Mouse (Mus musculus): ENCODE data around the gene Olfr1410. TPM values are rescaled to one million over a fixed set of nuclear protein-coding genes. Genes with fewer than 3 reads are reported as not detected.

The Olfr1410 gene
- polyA plus RNA-seq, 1 experiment from 2014 or later = not detected

GRCm38 (mm10) chr1:92646111-92646510 is 40.5 kb downstream of the Olfr1410 start:
- Histone ChIP-seq H3K27me3 (ENCODE audit: control insufficient read depth, insufficient read depth, low read length) (no peaks in the 10 kb centered on the region), H3K9ac (ENCODE audit: low read length) (no peak overlapping the region), H3K4me2 (ENCODE audit: low read depth, low read length) (no peak overlapping the region), H3K9me3 (replicated peaks; ENCODE audit: control insufficient read depth, low read length) (no peaks in the 10 kb centered on the region), H3K27ac (ENCODE audit: low read length) (no peak overlapping the region), H3K36me3 (ENCODE audit: control insufficient read depth, insufficient read depth) (no peaks in the 10 kb centered on the region), H3K4me1 (ENCODE audit: control insufficient read depth, insufficient read depth, low read length) (peaks cover 8% of the 10 kb centered on the region), H3K4me3 (ENCODE audit: low read length) (no peak overlapping the region)
- no peak for ATAC-seq (replicated peaks; ENCODE audit: extremely low read depth, insufficient read depth, low FRiP score)
- WGBS = 38% methylated on average over 2 of the region's 2 CpGs

- Histone ChIP-seq H3K9me3 (replicated peaks; ENCODE audit: control insufficient read depth, low read length) (no peaks in the 10 kb centered on the region), H3K4me1 (ENCODE audit: control insufficient read depth, insufficient read depth, low read length) (peaks cover 7% of the 10 kb centered on the region), H3K9ac (ENCODE audit: low read length) (no peak overlapping the region), H3K4me2 (ENCODE audit: low read depth, low read length) (no peak overlapping the region), H3K36me3 (ENCODE audit: control insufficient read depth, insufficient read depth) (no peaks in the 10 kb centered on the region), H3K27ac (ENCODE audit: low read length) (no peak overlapping the region), H3K27me3 (ENCODE audit: control insufficient read depth, insufficient read depth, low read length) (no peaks in the 10 kb centered on the region), H3K4me3 (ENCODE audit: low read length) (no peak overlapping the region)
- WGBS = 70% methylated on average over 7 of the region's 7 CpGs
- ATAC-seq (replicated peaks; ENCODE audit: extremely low read depth, insufficient read depth, low FRiP score) = no peak
Measured at GRCm38 (mm10) chr1:92646601-92647000, 41.0 kb downstream of the Olfr1410 start.

- no peaks in the 10 kb centered on the region for H3K9me3 ChIP-seq (replicated peaks; ENCODE audit: control insufficient read depth, low read length)
- no peak overlapping the region for H3K27ac ChIP-seq (ENCODE audit: low read length)
- ATAC-seq (replicated peaks; ENCODE audit: extremely low read depth, insufficient read depth, low FRiP score) = no peak
- no peaks in the 10 kb centered on the region for H3K27me3 ChIP-seq (ENCODE audit: control insufficient read depth, insufficient read depth, low read length)
- H3K4me2 ChIP-seq (ENCODE audit: low read depth, low read length) = no peak overlapping the region
- 67% methylated on average over 4 of the region's 4 CpGs for WGBS
- no peak overlapping the region for H3K9ac ChIP-seq (ENCODE audit: low read length)
- no peaks in the 10 kb centered on the region for H3K36me3 ChIP-seq (ENCODE audit: control insufficient read depth, insufficient read depth)
- peaks cover 7% of the 10 kb centered on the region for H3K4me1 ChIP-seq (ENCODE audit: control insufficient read depth, insufficient read depth, low read length)
- no peak overlapping the region for H3K4me3 ChIP-seq (ENCODE audit: low read length)
Measured at GRCm38 (mm10) chr1:92647026-92647425, 41.4 kb downstream of the Olfr1410 start.

- no peak overlapping the region for H3K9ac ChIP-seq (ENCODE audit: low read length)
- WGBS = 9% methylated on average over 8 of the region's 8 CpGs
- H3K4me3 ChIP-seq (ENCODE audit: low read length) = no peak overlapping the region
- H3K36me3 ChIP-seq (ENCODE audit: control insufficient read depth, insufficient read depth) = no peaks in the 10 kb centered on the region
- ATAC-seq (replicated peaks; ENCODE audit: extremely low read depth, insufficient read depth, low FRiP score) = 0 out of 2 replicates have a peak, but pooled peaks have one; percentile 24
- H3K27me3 ChIP-seq (ENCODE audit: control insufficient read depth, insufficient read depth, low read length) = no peaks in the 10 kb centered on the region
- peaks cover 3% of the 10 kb centered on the region; the same call in 1 of the 2 replicates for H3K4me1 ChIP-seq (ENCODE audit: control insufficient read depth, insufficient read depth, low read length)
- peak overlapping the region; percentile 22 for H3K4me2 ChIP-seq (ENCODE audit: low read depth, low read length)
- H3K9me3 ChIP-seq (replicated peaks; ENCODE audit: control insufficient read depth, low read length) = no peaks in the 10 kb centered on the region
- H3K27ac ChIP-seq (ENCODE audit: low read length) = no peak overlapping the region
Measured at GRCm38 (mm10) chr1:92647752-92648151, 42.2 kb downstream of the Olfr1410 start.

- no peaks in the 10 kb centered on the region for H3K9me3 ChIP-seq (replicated peaks; ENCODE audit: control insufficient read depth, low read length)
- 43% methylated on average over 10 of the region's 10 CpGs for WGBS
- H3K4me3 ChIP-seq (ENCODE audit: low read length) = no peak overlapping the region
- ATAC-seq (replicated peaks; ENCODE audit: extremely low read depth, insufficient read depth, low FRiP score) = no peak
- H3K36me3 ChIP-seq (ENCODE audit: control insufficient read depth, insufficient read depth) = no peaks in the 10 kb centered on the region
- H3K4me1 ChIP-seq (ENCODE audit: control insufficient read depth, insufficient read depth, low read length) = peaks cover 3% of the 10 kb centered on the region; the same call in 1 of the 2 replicates
- H3K9ac ChIP-seq (ENCODE audit: low read length) = no peak overlapping the region
- peak overlapping the region; percentile 11 for H3K4me2 ChIP-seq (ENCODE audit: low read depth, low read length)
- no peaks in the 10 kb centered on the region for H3K27me3 ChIP-seq (ENCODE audit: control insufficient read depth, insufficient read depth, low read length)
- H3K27ac ChIP-seq (ENCODE audit: low read length) = no peak overlapping the region
Measured at GRCm38 (mm10) chr1:92648197-92648596, 42.6 kb downstream of the Olfr1410 start.

- 0 out of 2 replicates have a peak, but pooled peaks have one; percentile 47 for ATAC-seq (replicated peaks; ENCODE audit: extremely low read depth, insufficient read depth, low FRiP score)
- no peaks in the 10 kb centered on the region for H3K9me3 ChIP-seq (replicated peaks; ENCODE audit: control insufficient read depth, low read length)
- H3K4me1 ChIP-seq (ENCODE audit: control insufficient read depth, insufficient read depth, low read length) = peaks cover 3% of the 10 kb centered on the region; the same call in 1 of the 2 replicates
- 23% methylated on average over 8 of the region's 8 CpGs for WGBS
- H3K27me3 ChIP-seq (ENCODE audit: control insufficient read depth, insufficient read depth, low read length) = no peaks in the 10 kb centered on the region
- no peak within 1 kb of the TSS for H3K27ac ChIP-seq (ENCODE audit: low read length)
- H3K36me3 ChIP-seq (ENCODE audit: control insufficient read depth, insufficient read depth) = no peaks in the 10 kb centered on the region
- peak within 1 kb of the TSS; percentile 22 for H3K4me2 ChIP-seq (ENCODE audit: low read depth, low read length)
- H3K4me3 ChIP-seq (ENCODE audit: low read length) = no peak within 1 kb of the TSS
- no peak within 1 kb of the TSS for H3K9ac ChIP-seq (ENCODE audit: low read length)
Measured at GRCm38 (mm10) chr1:92648673-92649072, 43.1 kb downstream of the Olfr1410 start, which contains the start of gene Otos. TSS of gene Otos (minus strand) at chr1:92648841.

GRCm38 (mm10) chr1:92651467-92651866 is 45.9 kb downstream of the Olfr1410 start:
- Histone ChIP-seq H3K4me3 (ENCODE audit: low read length) (no peak overlapping the region), H3K36me3 (ENCODE audit: control insufficient read depth, insufficient read depth) (no peaks in the 10 kb centered on the region), H3K9me3 (replicated peaks; ENCODE audit: control insufficient read depth, low read length) (no peaks in the 10 kb centered on the region), H3K4me2 (ENCODE audit: low read depth, low read length) (no peak overlapping the region), H3K4me1 (ENCODE audit: control insufficient read depth, insufficient read depth, low read length) (peaks cover 3% of the 10 kb centered on the region; the same call in 1 of the 2 replicates), H3K9ac (ENCODE audit: low read length) (no peak overlapping the region), H3K27ac (ENCODE audit: low read length) (no peak overlapping the region), H3K27me3 (ENCODE audit: control insufficient read depth, insufficient read depth, low read length) (0 out of 2 replicates have a peak, but pooled peaks cover 2% of the 10 kb centered on the region)
- no peak for ATAC-seq (replicated peaks; ENCODE audit: extremely low read depth, insufficient read depth, low FRiP score)
- 59% methylated on average over 3 of the region's 3 CpGs for WGBS

GRCm38 (mm10) chr1:92653179-92653578 is 47.6 kb downstream of the Olfr1410 start:
- Histone ChIP-seq H3K27me3 (ENCODE audit: control insufficient read depth, insufficient read depth, low read length) (0 out of 2 replicates have a peak, but pooled peaks cover 2% of the 10 kb centered on the region), H3K4me3 (ENCODE audit: low read length) (no peak overlapping the region), H3K36me3 (ENCODE audit: control insufficient read depth, insufficient read depth) (no peaks in the 10 kb centered on the region), H3K9ac (ENCODE audit: low read length) (no peak overlapping the region), H3K4me1 (ENCODE audit: control insufficient read depth, insufficient read depth, low read length) (no peaks in the 10 kb centered on the region), H3K4me2 (ENCODE audit: low read depth, low read length) (no peak overlapping the region), H3K9me3 (replicated peaks; ENCODE audit: control insufficient read depth, low read length) (no peaks in the 10 kb centered on the region), H3K27ac (ENCODE audit: low read length) (no peak overlapping the region)
- WGBS = 83% methylated on average over 3 of the region's 3 CpGs
- no peak for ATAC-seq (replicated peaks; ENCODE audit: extremely low read depth, insufficient read depth, low FRiP score)

- no peak for ATAC-seq (replicated peaks; ENCODE audit: extremely low read depth, insufficient read depth, low FRiP score)
- H3K27me3 ChIP-seq (ENCODE audit: control insufficient read depth, insufficient read depth, low read length) = peaks cover 5% of the 10 kb centered on the region; the same call in 1 of the 2 replicates
- H3K9me3 ChIP-seq (replicated peaks; ENCODE audit: control insufficient read depth, low read length) = no peaks in the 10 kb centered on the region
- H3K4me2 ChIP-seq (ENCODE audit: low read depth, low read length) = no peak overlapping the region
- no peak overlapping the region for H3K4me3 ChIP-seq (ENCODE audit: low read length)
- 41% methylated on average over 2 of the region's 2 CpGs for WGBS
- no peaks in the 10 kb centered on the region for H3K4me1 ChIP-seq (ENCODE audit: control insufficient read depth, insufficient read depth, low read length)
- H3K9ac ChIP-seq (ENCODE audit: low read length) = no peak overlapping the region
- no peak overlapping the region for H3K27ac ChIP-seq (ENCODE audit: low read length)
- no peaks in the 10 kb centered on the region for H3K36me3 ChIP-seq (ENCODE audit: control insufficient read depth, insufficient read depth)
Measured at GRCm38 (mm10) chr1:92654676-92655075, 49.1 kb downstream of the Olfr1410 start.

Measured in heart, embryonic 16.5 days (tissue).